Mouse (Mus musculus) CH12.LX (cell line): ENCODE results near the gene Cdh13. TPM values are rescaled to one million over a fixed set of nuclear protein-coding genes. Genes with fewer than 3 reads are reported as not detected.

Experiments
- DNase-seq: peaks from one replicate; pipeline ENCODE4 v3.0.0-alpha.2; 2013; ENCODE audit errors: extremely low read depth
- H3K27ac ChIP-seq: 2 replicates; pipeline ENCODE4 v1.5.1; 2012; ENCODE audit warnings: low read depth, mild to moderate bottlenecking, control low read depth, moderate library complexity; ENCODE audit not compliant: insufficient read depth
- H3K27me3 ChIP-seq: replicated peaks from 2 replicates; pipeline ENCODE3; 2012; ENCODE audit warnings: inconsistent platforms
- H3K36me3 ChIP-seq, 2 experiments: replicated peaks in 1 of 2; 2 replicates each; pipeline versions ENCODE3 to v1.6.1; 2012; ENCODE audit warnings: inconsistent platforms in 1 of 2, low read length in 1 of 2, mild to moderate bottlenecking in 1 of 2, mixed read lengths in 1 of 2, moderate library complexity in 1 of 2; ENCODE audit not compliant: control insufficient read depth in 1 of 2, insufficient read depth in 1 of 2
- H3K4me1 ChIP-seq, 2 experiments: 2 replicates each; pipeline ENCODE4 v1.6.1; 2012; ENCODE audit warnings: inconsistent platforms in 1 of 2, moderate library complexity in 1 of 2; ENCODE audit not compliant: insufficient read depth in 2 of 2, control insufficient read depth in 1 of 2
- H3K4me2 ChIP-seq: 2 replicates; pipeline ENCODE4 v1.6.1; 2012; ENCODE audit warnings: low read depth, mild to moderate bottlenecking, control low read depth; ENCODE audit not compliant: poor library complexity, insufficient read depth, severe bottlenecking
- H3K4me3 ChIP-seq, 3 experiments: fragments of 150-350 bp in 1 of 3; sonication (generic) in 1 of 3; replicated peaks in 1 of 3; 2 replicates each; pipeline versions ENCODE3 to v1.5.1; 2011 to 2012; ENCODE audit warnings: low read depth in 2 of 3, low read length in 2 of 3, mild to moderate bottlenecking in 2 of 3, moderate library complexity in 2 of 3, control low read depth in 1 of 3, improper control_type of control experiment in 1 of 3, inconsistent platforms in 1 of 3, mixed read lengths in 1 of 3; ENCODE audit not compliant: poor library complexity in 1 of 3
- H3K79me2 ChIP-seq: replicated peaks from 2 replicates; pipeline ENCODE4 v1.6.1; 2012; ENCODE audit warnings: mild to moderate bottlenecking, moderate library complexity; ENCODE audit not compliant: control insufficient read depth, poor library complexity, insufficient read depth, severe bottlenecking; ENCODE audit errors: extremely low read depth
- H3K9ac ChIP-seq: 2 replicates; pipeline ENCODE4 v1.6.1; 2012; ENCODE audit warnings: low read depth, mild to moderate bottlenecking, control low read depth, moderate library complexity; ENCODE audit not compliant: insufficient read depth
- H3K9me3 ChIP-seq: replicated peaks from 2 replicates; pipeline ENCODE3; 2012; ENCODE audit warnings: low read length, inconsistent platforms, mixed read lengths
- CHD1 ChIP-seq: IDR thresholded peaks from 2 replicates; pipeline ENCODE4 v1.6.1; 2012; ENCODE audit warnings: low read depth, low read length, improper control_type of control experiment, inconsistent platforms
- CHD2 ChIP-seq: IDR thresholded peaks from 2 replicates; pipeline ENCODE4 v1.6.1; 2011; ENCODE audit warnings: low read length, improper control_type of control experiment
- CTCF ChIP-seq, 2 experiments: IDR thresholded peaks in 1 of 2; conservative IDR thresholded peaks in 1 of 2; 2 replicates each; pipeline ENCODE4 v1.5.1; 2011 to 2012; ENCODE audit warnings: low read depth in 2 of 2, low read length in 2 of 2, improper control_type of control experiment in 1 of 2, inconsistent platforms in 1 of 2, mild to moderate bottlenecking in 1 of 2, moderate library complexity in 1 of 2
- E2F4 ChIP-seq: IDR thresholded peaks from 2 replicates; pipeline ENCODE4 v1.6.1; 2011; ENCODE audit warnings: low read depth, low read length, improper control_type of control experiment; ENCODE audit not compliant: insufficient replicate concordance
- EP300 ChIP-seq: IDR thresholded peaks from 2 replicates; pipeline ENCODE4 v1.6.1; 2011; ENCODE audit warnings: low read length, improper control_type of control experiment
- JUND ChIP-seq: conservative IDR thresholded peaks from 2 replicates; pipeline ENCODE4 v1.6.1; 2011; ENCODE audit warnings: low read depth, low read length, improper control_type of control experiment
- MAFK ChIP-seq: IDR thresholded peaks from 2 replicates; pipeline ENCODE4 v1.6.1; 2011; ENCODE audit warnings: low read length, improper control_type of control experiment; ENCODE audit not compliant: insufficient replicate concordance
- MAZ ChIP-seq: IDR thresholded peaks from 2 replicates; pipeline ENCODE4 v1.6.1; 2012; ENCODE audit warnings: low read depth, mild to moderate bottlenecking, inconsistent platforms, low read length, improper control_type of control experiment, moderate library complexity
- MEF2A ChIP-seq: IDR thresholded peaks from 2 replicates; pipeline ENCODE4 v1.6.1; 2014; ENCODE audit warnings: low read depth, mild to moderate bottlenecking, inconsistent platforms, low read length, improper control_type of control experiment, borderline replicate concordance
- MXI1 ChIP-seq: IDR thresholded peaks from 2 replicates; pipeline ENCODE4 v1.6.1; 2011; ENCODE audit warnings: mild to moderate bottlenecking, low read depth, low read length, improper control_type of control experiment
- MYC ChIP-seq: IDR thresholded peaks from 2 replicates; pipeline ENCODE4 v1.6.1; 2011; ENCODE audit warnings: low read depth, mild to moderate bottlenecking, improper control_type of control experiment, low read length
- NELFE ChIP-seq: IDR thresholded peaks from 2 replicates; pipeline ENCODE4 v1.6.1; 2011; ENCODE audit warnings: low read depth, low read length, improper control_type of control experiment
- POLR2A ChIP-seq: IDR thresholded peaks from 2 replicates; pipeline ENCODE4 v1.6.1; 2011; ENCODE audit warnings: low read depth, mild to moderate bottlenecking, improper control_type of control experiment, low read length
- TCF12 ChIP-seq: IDR thresholded peaks from 2 replicates; pipeline ENCODE4 v1.6.1; 2014; ENCODE audit warnings: low read depth, mild to moderate bottlenecking, inconsistent platforms, low read length, improper control_type of control experiment
- USF1 ChIP-seq: IDR thresholded peaks from 2 replicates; pipeline ENCODE4 v1.6.1; 2014; ENCODE audit warnings: low read depth, mild to moderate bottlenecking, inconsistent platforms, low read length, improper control_type of control experiment
- ZC3H11A ChIP-seq: IDR thresholded peaks from 2 replicates; pipeline ENCODE4 v1.6.1; 2012; ENCODE audit warnings: low read depth, mild to moderate bottlenecking, inconsistent platforms, low read length, improper control_type of control experiment
- ZKSCAN1 ChIP-seq: IDR thresholded peaks from 2 replicates; pipeline ENCODE4 v1.6.1; 2012; ENCODE audit warnings: low read depth, inconsistent platforms, low read length, improper control_type of control experiment, borderline replicate concordance
- ZMIZ1 ChIP-seq: IDR thresholded peaks from 2 replicates; pipeline ENCODE4 v1.6.1; 2012; ENCODE audit warnings: low read depth, mild to moderate bottlenecking, inconsistent platforms, low read length, improper control_type of control experiment
- dilution Hi-C: fragments of 300-500 bp; cut with MboI; formaldehyde crosslinking; loops from 2 replicates; pipeline ENCODE4 v1.14.3; 2020; ENCODE audit warnings: low sequenced_read_pairs; ENCODE audit not compliant: extremely low pct_unique_long_range_greater_than_20kb, extremely low pct_ligation_motif_present
- in situ Hi-C: fragments of 300-500 bp; cut with MboI; formaldehyde crosslinking; loops from 3 replicates; pipeline ENCODE4 v1.14.3; 2019; ENCODE audit warnings: low sequenced_read_pairs, low pct_ligation_motif_present, low pct_unique_long_range_greater_than_20kb, mixed read lengths
- polyA plus RNA-seq: library from polyadenylated mRNA; unstranded; fragments of >175 nt; gene quantifications from 2 replicates; pipeline ENCODE4 v1.2.1, GENCODE M21; 2012; ENCODE audit warnings: low read depth; ENCODE audit not compliant: insufficient read length
- total RNA-seq, 2 experiments: library from RNA; depleted of rRNA; stranded (reverse); fragments of 300-350 nt in 1 of 2; fragments of >200 nt in 1 of 2; gene quantifications; 2 replicates each; pipeline ENCODE4 v1.2.3; 2012 to 2014

The Cdh13 gene
- total and polyA plus RNA-seq, 3 experiments, result not detected

DNA sequence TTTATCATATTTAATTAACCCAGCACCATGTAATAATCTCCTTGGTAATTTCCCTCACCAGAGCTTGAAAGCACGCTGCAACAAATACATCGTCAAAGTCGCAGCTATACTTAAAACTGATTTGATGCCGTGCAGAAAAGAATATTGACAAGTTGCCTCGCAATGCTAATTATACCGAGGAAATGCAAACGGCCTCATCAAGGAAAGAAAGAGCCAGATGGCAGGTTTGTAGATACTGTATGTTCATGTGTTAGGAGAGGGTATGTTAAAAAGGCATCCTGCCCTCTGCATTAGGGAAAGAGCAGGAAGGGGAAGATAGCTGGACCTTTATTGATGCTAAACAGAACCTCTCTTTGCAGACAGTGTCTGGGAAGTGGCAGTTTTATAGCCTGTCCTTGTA, 132.1 kb downstream of the Cdh13 start:
- Histone ChIP-seq H3K4me2 (no peak overlapping the region), H3K4me1 (no peaks in the 10 kb centered on the region), H3K79me2 (no peaks in the 10 kb centered on the region), H3K9me3 (peaks cover 77% of the 10 kb centered on the region), H3K27ac (no peak overlapping the region), H3K4me3 (no peak overlapping the region), H3K9ac (no peak overlapping the region), H3K27me3 (no peaks in the 10 kb centered on the region), H3K36me3 (no peaks in the 10 kb centered on the region)
- no peak for DNase-seq
- dilution Hi-C loops (no loop called here), in situ Hi-C loops (no loop called here)
- TF ChIP-seq EP300 (no peak), ZKSCAN1 (no peak), MAZ (no peak), USF1 (no peak), MEF2A (no peak), MAFK (no peak), ZMIZ1 (no peak), MXI1 (no peak), CHD2 (no peak), NELFE (no peak), JUND (no peak), TCF12 (no peak)

DNA sequence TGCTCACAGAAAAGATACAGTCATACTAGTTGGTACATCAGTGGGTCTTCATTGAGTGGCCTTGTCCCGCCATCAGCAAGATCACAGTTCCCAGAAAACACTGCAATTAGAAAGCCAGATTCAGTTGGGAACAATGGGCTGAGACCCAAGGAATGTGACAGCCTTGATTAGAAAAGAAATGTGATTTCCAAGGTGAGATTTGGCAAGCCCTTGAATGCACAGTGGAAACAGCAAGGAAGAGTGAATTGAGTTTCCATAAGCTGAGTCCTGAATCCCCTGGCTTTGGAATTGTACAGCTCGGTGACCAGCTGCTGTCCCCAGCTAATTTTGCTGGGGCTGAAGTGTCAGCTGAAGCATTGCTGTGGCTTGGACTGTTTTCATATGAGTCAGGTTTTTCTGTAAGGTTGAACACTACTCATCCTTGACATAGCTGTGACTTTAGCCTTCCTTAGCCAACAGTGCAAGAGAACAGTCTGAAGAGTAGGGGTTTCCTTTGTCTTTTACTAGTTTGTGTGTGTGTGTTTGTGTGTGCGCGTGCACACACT, 133.3 kb downstream of the Cdh13 start:
- H3K4me1 ChIP-seq, result no peaks in the 10 kb centered on the region
- no peak overlapping the region for H3K4me3 ChIP-seq
- H3K27me3 ChIP-seq, result no peaks in the 10 kb centered on the region
- peaks cover 78% of the 10 kb centered on the region for H3K9me3 ChIP-seq
- in situ Hi-C loops, result no loop called here
- H3K27ac ChIP-seq, result no peak overlapping the region
- H3K79me2 ChIP-seq, result no peaks in the 10 kb centered on the region
- H3K4me2 ChIP-seq, result no peak overlapping the region
- no peak overlapping the region for H3K9ac ChIP-seq
- H3K36me3 ChIP-seq, result no peaks in the 10 kb centered on the region
- TF ChIP-seq POLR2A, result no peak
- TF ChIP-seq ZC3H11A, result no peak
- no peak for TF ChIP-seq E2F4
- no peak for TF ChIP-seq TCF12
- TF ChIP-seq NELFE, result no peak
- TF ChIP-seq CTCF (conservative IDR thresholded peaks at IDR 0.05 in 1 of 2, IDR thresholded peaks at IDR 0.05 in 1 of 2; ENCODE audit: low read depth in 2 of 2, low read length in 2 of 2), result no peak
- no peak for TF ChIP-seq USF1
- no peak for TF ChIP-seq MYC
- TF ChIP-seq CHD1, result no peak
- no peak for TF ChIP-seq CHD2
- dilution Hi-C loops, result no loop called here
- DNase-seq, result no peak
